Mouse (Mus musculus) kidney, adult 2 months (tissue): ENCODE results near the gene Ap3m1. TPM values are rescaled to one million over a fixed set of nuclear protein-coding genes. Genes with fewer than 3 reads are reported as not detected.

ENCODE experiments used
- DNase-seq: peaks from one replicate; pipeline ENCODE4 v3.0.0; 2021
- H3K27ac ChIP-seq: fragments of 200-500 bp; 2 replicates; pipeline ENCODE4 v1.5.1; 2012; ENCODE audit warnings: low read depth, low read length, control low read depth, inconsistent platforms; ENCODE audit not compliant: insufficient read depth
- H3K27me3 ChIP-seq: fragments of 200-500 bp; replicated peaks from 2 replicates; pipeline ENCODE4 v1.6.1; 2012; ENCODE audit warnings: mild to moderate bottlenecking, moderate library complexity, low read length, inconsistent platforms; ENCODE audit not compliant: control insufficient read depth, insufficient read depth
- H3K36me3 ChIP-seq: fragments of 200-500 bp; 2 replicates; pipeline ENCODE4 v1.6.1; 2012; ENCODE audit warnings: mild to moderate bottlenecking, moderate library complexity, low read length, inconsistent platforms; ENCODE audit not compliant: control insufficient read depth, insufficient read depth
- H3K4me1 ChIP-seq: fragments of 200-500 bp; 2 replicates; pipeline ENCODE4 v1.6.1; 2011; ENCODE audit warnings: low read length; ENCODE audit not compliant: control insufficient read depth, insufficient read depth
- H3K4me3 ChIP-seq: fragments of 200-500 bp; 2 replicates; pipeline ENCODE4 v1.5.1; 2011; ENCODE audit warnings: mild to moderate bottlenecking, low read depth, low read length, control low read depth; ENCODE audit not compliant: insufficient read depth
- CTCF ChIP-seq: fragments of 200-500 bp; conservative IDR thresholded peaks from 2 replicates; pipeline ENCODE4 v1.5.1; 2011; ENCODE audit warnings: low read depth, mild to moderate bottlenecking, control low read depth, low read length, moderate library complexity, mixed read lengths; ENCODE audit not compliant: insufficient read depth, insufficient read length
- POLR2A ChIP-seq: fragments of 200-500 bp; IDR thresholded peaks from one replicate; pipeline ENCODE4 v1.6.1; 2011; ENCODE audit warnings: low read depth, low read length, control low read depth
- WGBS: fragments of 180-500 bp; shearing (Covaris S2); methylation state at CpG from one replicate; pipeline ENCODE4 v1.1.7; 2018; 5-methylcytosine and 5-hydroxymethylcytosine counted together
- polyA plus RNA-seq: library from polyadenylated mRNA; depleted of rRNA; stranded (reverse); fragments of >200 nt; gene quantifications from 2 replicates; pipeline ENCODE4 v1.2.3, GENCODE M21; 2012

The Ap3m1 gene
- polyA plus RNA-seq, 1 experiment = 25.5 TPM

DNA sequence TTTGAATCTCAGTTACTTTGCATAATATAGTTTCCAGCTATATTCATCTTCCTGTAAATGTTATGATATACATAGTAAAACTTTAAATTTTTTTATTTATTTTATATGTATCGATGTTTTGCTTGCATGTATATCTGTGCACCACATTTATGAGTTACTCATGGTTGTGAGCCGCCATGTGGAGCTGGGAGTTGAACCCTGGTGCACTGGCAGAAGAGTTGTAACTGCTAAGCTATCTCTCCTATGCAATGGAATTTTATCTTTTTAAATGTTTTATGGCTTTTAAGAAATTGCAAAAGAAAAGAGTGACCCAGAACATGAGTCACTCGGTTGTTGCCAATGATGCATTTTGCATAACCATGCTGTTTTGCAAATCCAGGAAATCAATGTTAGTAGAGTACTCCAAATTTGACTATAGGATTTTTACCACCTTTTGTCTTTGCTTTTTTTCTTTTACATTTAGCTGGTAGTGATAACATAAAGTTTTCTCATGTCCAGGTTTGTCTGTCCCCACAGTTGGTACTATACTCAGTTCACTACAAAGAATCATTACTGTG, 38.7 kb upstream of the Ap3m1 start:
- TF ChIP-seq CTCF (no peak), POLR2A (no peak)
- peaks cover 2% of the 10 kb centered on the region; the same call in 1 of the 2 replicates for H3K36me3 ChIP-seq
- H3K4me1 ChIP-seq = peaks cover 17% of the 10 kb centered on the region
- H3K27me3 ChIP-seq = no peaks in the 10 kb centered on the region
- no peak overlapping the region for H3K4me3 ChIP-seq
- DNase-seq = no peak
- no peak overlapping the region for H3K27ac ChIP-seq
- WGBS = 89% methylated on average over 3 of the region's 3 CpGs

DNA sequence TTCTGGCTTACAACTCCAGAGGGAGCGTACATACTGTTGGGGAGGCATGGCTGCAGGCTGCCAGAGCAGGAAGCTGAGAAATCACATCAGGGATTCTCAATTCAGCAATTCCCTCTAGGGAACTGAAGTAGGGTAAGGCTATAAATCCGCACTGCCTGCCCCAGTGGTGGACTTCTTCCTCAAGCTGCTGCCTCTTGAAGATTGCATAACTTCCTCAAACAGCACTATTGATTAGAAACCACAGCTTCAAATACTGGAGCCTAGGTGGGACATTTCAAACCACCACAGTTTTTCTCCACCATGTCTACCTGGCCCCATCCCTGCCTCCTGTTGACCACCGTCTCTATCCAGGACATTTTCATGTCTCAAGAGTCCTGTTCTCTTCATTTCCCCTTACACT, 38.1 kb upstream of the Ap3m1 start:
- WGBS = 71% methylated on average over 3 of the region's 3 CpGs
- H3K27me3 ChIP-seq = no peaks in the 10 kb centered on the region
- no peak overlapping the region for H3K27ac ChIP-seq
- H3K4me3 ChIP-seq = no peak overlapping the region
- no peak for DNase-seq
- TF ChIP-seq POLR2A = no peak
- TF ChIP-seq CTCF = no peak
- peaks cover 17% of the 10 kb centered on the region for H3K4me1 ChIP-seq
- peaks cover 2% of the 10 kb centered on the region; the same call in 1 of the 2 replicates for H3K36me3 ChIP-seq

- peaks cover 17% of the 10 kb centered on the region for H3K4me1 ChIP-seq
- no peak overlapping the region for H3K4me3 ChIP-seq
- DNase-seq = no peak
- H3K36me3 ChIP-seq = peaks cover 2% of the 10 kb centered on the region; the same call in 1 of the 2 replicates
- TF ChIP-seq CTCF (no peak), POLR2A (no peak)
- no peak overlapping the region for H3K27ac ChIP-seq
- WGBS = 88% methylated on average over 3 of the region's 3 CpGs
- H3K27me3 ChIP-seq = no peaks in the 10 kb centered on the region
Measured at GRCm38 (mm10) chr14:21088731-21089130, 36.4 kb upstream of the Ap3m1 start.

DNA sequence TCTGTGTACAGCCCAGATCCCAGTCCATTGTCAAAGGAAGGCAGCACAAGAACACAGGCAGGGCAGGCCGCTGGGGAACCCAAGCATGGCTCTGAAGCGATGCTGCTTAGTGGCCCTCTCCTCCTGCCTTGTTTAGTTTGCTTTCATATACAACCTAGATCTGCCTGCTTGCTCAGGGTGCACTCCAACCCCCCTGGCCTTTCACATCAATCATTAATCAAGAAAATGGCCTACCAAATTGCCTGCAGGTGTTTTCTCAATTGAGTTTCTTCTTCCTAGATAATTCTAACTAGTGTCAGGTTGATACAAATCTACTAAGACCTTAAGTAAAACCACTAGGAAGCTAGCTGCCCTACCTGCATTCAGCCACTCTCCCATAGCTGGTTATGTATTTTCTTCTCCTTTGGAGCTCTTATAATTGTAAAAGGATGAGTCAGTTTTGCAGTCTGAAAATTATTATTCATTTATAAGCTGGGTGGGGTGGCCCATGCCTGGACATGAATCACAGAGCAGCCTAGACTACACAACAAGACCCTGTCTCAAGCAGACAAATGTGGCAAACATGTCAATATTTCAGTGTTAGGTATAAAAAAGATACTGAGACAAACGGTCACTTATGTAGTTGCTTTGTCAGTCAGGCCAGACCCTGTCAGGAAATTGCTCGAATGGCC, 35.2 kb upstream of the Ap3m1 start:
- H3K36me3 ChIP-seq = no peaks in the 10 kb centered on the region; the same call in 1 of the 2 replicates
- TF ChIP-seq CTCF (no peak), POLR2A (no peak)
- 55% methylated on average over 4 of the region's 4 CpGs for WGBS
- H3K4me1 ChIP-seq = peaks cover 17% of the 10 kb centered on the region
- no peaks in the 10 kb centered on the region for H3K27me3 ChIP-seq
- peak; percentile 65 for DNase-seq
- H3K4me3 ChIP-seq = no peak overlapping the region
- H3K27ac ChIP-seq = no peak overlapping the region

GRCm38 (mm10) chr14:21086827-21087351, 34.6 kb upstream of the Ap3m1 start:
- Histone ChIP-seq H3K4me1 (peaks cover 17% of the 10 kb centered on the region), H3K4me3 (no peak overlapping the region), H3K27me3 (no peaks in the 10 kb centered on the region), H3K36me3 (no peaks in the 10 kb centered on the region), H3K27ac (peak overlapping the region; percentile 39; the same call in 1 of the 2 replicates)
- TF ChIP-seq POLR2A (no peak), CTCF (no peak)
- WGBS = 53% methylated on average over 7 of the region's 7 CpGs
- DNase-seq = no peak

GRCm38 (mm10) chr14:21086106-21086505, 33.8 kb upstream of the Ap3m1 start:
- H3K27me3 ChIP-seq = no peaks in the 10 kb centered on the region
- no peak for DNase-seq
- no peak for TF ChIP-seq CTCF
- TF ChIP-seq POLR2A = no peak

GRCm38 (mm10) chr14:21085666-21086065, 33.4 kb upstream of the Ap3m1 start:
- no peak overlapping the region for H3K27ac ChIP-seq
- DNase-seq = no peak
- H3K4me3 ChIP-seq = no peak overlapping the region
- 78% methylated on average over 5 of the region's 5 CpGs for WGBS
- no peaks in the 10 kb centered on the region for H3K36me3 ChIP-seq
- no peaks in the 10 kb centered on the region for H3K27me3 ChIP-seq
- H3K4me1 ChIP-seq = peaks cover 17% of the 10 kb centered on the region
- TF ChIP-seq CTCF (no peak), POLR2A (no peak)

More at GRCm38 (mm10) chr14:21086106-21086505, 33.8 kb upstream of the Ap3m1 start:
- Histone ChIP-seq H3K4me3 (no peak overlapping the region), H3K27ac (no peak overlapping the region), H3K36me3 (no peaks in the 10 kb centered on the region), H3K4me1 (peaks cover 17% of the 10 kb centered on the region)
- 31% methylated on average over 2 of the region's 2 CpGs for WGBS
